In genomic region chr6:93167281-93167680, GRCm38 (mm10) we compare ENCODE assay signal across 13 mouse cellular contexts.
DNase-seq lines count a peak whose midpoint lies in the region; ATAC-seq and TF ChIP-seq lines count a peak whose summit lies in the region.
"Had no signal": no experiment of that assay in that cellular context is flagged by ENCODE, and none has a peak within 500 bp of the region (broad histone marks: within the 10 kb centered on the region; RNA-seq: fewer than 3 reads in every experiment).

No protein-coding gene starts in this region.

- intact Hi-C loops in left cerebral cortex, postnatal 14 days (cut with DNase I): no loop called here

- 25% methylated on average over 7 of the region's 7 CpGs for WGBS in hindbrain, embryonic 11.5 days
- WGBS in hindbrain, embryonic 13.5 days: 34% methylated on average over 7 of the region's 7 CpGs
- WGBS in embryonic facial prominence, embryonic 12.5 days: 15% methylated on average over 7 of the region's 7 CpGs
- 25% methylated on average over 7 of the region's 7 CpGs for WGBS in kidney, embryonic 16.5 days
- WGBS in hindbrain, postnatal 0 days: 33% methylated on average over 7 of the region's 7 CpGs

- H3K27me3 ChIP-seq in hindbrain, embryonic 11.5 days (ENCODE audit: control insufficient read depth, insufficient read depth, low read length): no peaks in the 10 kb centered on the region
- no peaks in the 10 kb centered on the region for H3K27me3 ChIP-seq in hindbrain, embryonic 13.5 days
- H3K27me3 ChIP-seq in embryonic facial prominence, embryonic 12.5 days: no peaks in the 10 kb centered on the region
- no peaks in the 10 kb centered on the region for H3K27me3 ChIP-seq in kidney, embryonic 16.5 days (ENCODE audit: insufficient read depth, low read length)
- no peaks in the 10 kb centered on the region for H3K27me3 ChIP-seq in hindbrain, postnatal 0 days (ENCODE audit: insufficient read depth, low read length)
- H3K27me3 ChIP-seq: liver, embryonic 15.5 days had no signal

- no peaks in the 10 kb centered on the region for H3K9me3 ChIP-seq in hindbrain, embryonic 11.5 days (ENCODE audit: control insufficient read depth, low read length)
- no peaks in the 10 kb centered on the region for H3K9me3 ChIP-seq in hindbrain, embryonic 13.5 days
- H3K9me3 ChIP-seq in embryonic facial prominence, embryonic 12.5 days: no peaks in the 10 kb centered on the region
- no peaks in the 10 kb centered on the region for H3K9me3 ChIP-seq in kidney, embryonic 16.5 days (ENCODE audit: low read length)
- no peaks in the 10 kb centered on the region for H3K9me3 ChIP-seq in hindbrain, postnatal 0 days (ENCODE audit: low read length)
- H3K9me3 ChIP-seq: liver, embryonic 15.5 days had no signal

- H3K4me3 ChIP-seq in hindbrain, embryonic 11.5 days (ENCODE audit: low read depth, low read length): no peak overlapping the region
- no peak overlapping the region for H3K4me3 ChIP-seq in hindbrain, embryonic 13.5 days
- H3K4me3 ChIP-seq in embryonic facial prominence, embryonic 12.5 days: no peak overlapping the region
- no peak overlapping the region for H3K4me3 ChIP-seq in kidney, embryonic 16.5 days (ENCODE audit: low read length)
- no peak overlapping the region for H3K4me3 ChIP-seq in hindbrain, postnatal 0 days (ENCODE audit: low read length)
- H3K4me3 ChIP-seq: liver, embryonic 15.5 days had no signal

- no peaks in the 10 kb centered on the region for H3K4me1 ChIP-seq in hindbrain, embryonic 11.5 days (replicated peaks; ENCODE audit: control insufficient read depth, insufficient read depth, low read length)
- H3K4me1 ChIP-seq in hindbrain, embryonic 13.5 days (replicated peaks): no peaks in the 10 kb centered on the region
- H3K4me1 ChIP-seq in embryonic facial prominence, embryonic 12.5 days: peaks cover 15% of the 10 kb centered on the region
- H3K4me1 ChIP-seq in kidney, embryonic 16.5 days (ENCODE audit: insufficient read depth, low read length): peaks cover 14% of the 10 kb centered on the region
- H3K4me1 ChIP-seq in hindbrain, postnatal 0 days (ENCODE audit: insufficient read depth, low read length): no peaks in the 10 kb centered on the region
- H3K4me1 ChIP-seq: liver, embryonic 15.5 days had no signal

- no peak overlapping the region for H3K27ac ChIP-seq in hindbrain, embryonic 11.5 days (ENCODE audit: low read depth, low read length)
- no peak overlapping the region for H3K27ac ChIP-seq in hindbrain, embryonic 13.5 days
- peak overlapping the region; percentile 54; the same call in 1 of the 2 replicates for H3K27ac ChIP-seq in embryonic facial prominence, embryonic 12.5 days
- peak overlapping the region; percentile 30; the same call in 1 of the 2 replicates for H3K27ac ChIP-seq in kidney, embryonic 16.5 days (ENCODE audit: low read length)
- H3K27ac ChIP-seq in hindbrain, postnatal 0 days: no peak overlapping the region
- H3K27ac ChIP-seq: liver, embryonic 15.5 days had no signal

- no peak overlapping the region for H3K4me2 ChIP-seq in hindbrain, embryonic 11.5 days (replicated peaks; ENCODE audit: low read depth, low read length)
- no peak overlapping the region for H3K4me2 ChIP-seq in hindbrain, embryonic 13.5 days
- no peak overlapping the region for H3K4me2 ChIP-seq in embryonic facial prominence, embryonic 12.5 days (replicated peaks)
- no peak overlapping the region; the same call in 1 of the 2 replicates for H3K4me2 ChIP-seq in kidney, embryonic 16.5 days (replicated peaks; ENCODE audit: low read depth, low read length)
- no peak overlapping the region for H3K4me2 ChIP-seq in hindbrain, postnatal 0 days (ENCODE audit: low read depth, low read length)
- H3K4me2 ChIP-seq: liver, embryonic 15.5 days had no signal

- TF ChIP-seq CTCF in hindbrain, postnatal 0 days (IDR thresholded peaks at IDR 0.05; ENCODE audit: low read depth): no peak

- DNase-seq in hindbrain, embryonic 11.5 days (ENCODE audit: low spot score): peak; percentile 6
- peak; percentile 58 for DNase-seq in 3T3-L1 (ENCODE audit: low read depth, low spot score)
- no peak for DNase-seq in layer of hippocampus, adult 9-11 months
- DNase-seq in left cerebral cortex, postnatal 14 days (ENCODE audit: low spot score in 2 of 2): no peak
- no peak for DNase-seq in hindbrain, postnatal 0 days (ENCODE audit: low spot score)
- DNase-seq: cerebellum, adult 9-11 months; thymus, postnatal 36 days had no signal

- no peak for ATAC-seq in hindbrain, embryonic 11.5 days (ENCODE audit: low FRiP score)
- no peak for ATAC-seq in hindbrain, embryonic 13.5 days (ENCODE audit: low FRiP score)
- ATAC-seq in embryonic facial prominence, embryonic 12.5 days (ENCODE audit: insufficient number of reproducible peaks, insufficient read depth, low FRiP score, low TSS enrichment): no peak
- ATAC-seq in kidney, embryonic 16.5 days (ENCODE audit: low FRiP score, low TSS enrichment): no peak
- ATAC-seq in hindbrain, postnatal 0 days: no peak
- ATAC-seq: activated CD4-positive, CD25-positive, alpha-beta regulatory T cell, adult 4 months; intestine, embryonic 16.5 days had no signal

- H3K9ac ChIP-seq in hindbrain, embryonic 11.5 days (ENCODE audit: low read depth, low read length): no peak overlapping the region
- H3K9ac ChIP-seq in hindbrain, embryonic 13.5 days: no peak overlapping the region
- no peak overlapping the region for H3K9ac ChIP-seq in embryonic facial prominence, embryonic 12.5 days
- H3K9ac ChIP-seq in kidney, embryonic 16.5 days (replicated peaks; ENCODE audit: low read length): no peak overlapping the region
- no peak overlapping the region for H3K9ac ChIP-seq in hindbrain, postnatal 0 days (replicated peaks; ENCODE audit: low read length)
- H3K9ac ChIP-seq: liver, embryonic 15.5 days had no signal

- no peaks in the 10 kb centered on the region for H3K36me3 ChIP-seq in hindbrain, embryonic 11.5 days (ENCODE audit: control insufficient read depth, insufficient read depth, low read length)
- no peaks in the 10 kb centered on the region for H3K36me3 ChIP-seq in hindbrain, embryonic 13.5 days
- no peaks in the 10 kb centered on the region for H3K36me3 ChIP-seq in embryonic facial prominence, embryonic 12.5 days
- no peaks in the 10 kb centered on the region for H3K36me3 ChIP-seq in kidney, embryonic 16.5 days (ENCODE audit: insufficient read depth, low read length)
- no peaks in the 10 kb centered on the region for H3K36me3 ChIP-seq in hindbrain, postnatal 0 days (ENCODE audit: insufficient read depth, low read length)
- H3K36me3 ChIP-seq: liver, embryonic 15.5 days had no signal

Comparison
In these comparisons a context has a peak if more than half of its experiments do, and no peak if none do; other contexts are left out.
1. DNase-seq: peak in hindbrain, embryonic 11.5 days (single experiment) and 3T3-L1 (single experiment); none in layer of hippocampus, adult 9-11 months (single experiment), left cerebral cortex, postnatal 14 days (0 of 2) and hindbrain, postnatal 0 days (single experiment).
2. H3K27ac ChIP-seq: peak in embryonic facial prominence, embryonic 12.5 days (single experiment) and kidney, embryonic 16.5 days (single experiment); none in hindbrain, embryonic 11.5 days (single experiment), hindbrain, embryonic 13.5 days (single experiment) and hindbrain, postnatal 0 days (single experiment).